Mouse (Mus musculus): ENCODE measurements around the gene Pou5f1. TPM values are rescaled to one million over a fixed set of nuclear protein-coding genes. Genes with fewer than 3 reads are reported as not detected.

Pou5f1 gene
- polyA plus RNA-seq, 1 experiment from 2014 or later: not detected

- Histone ChIP-seq H3K9ac (ENCODE audit: low read length) (no peak overlapping the region), H3K4me1 (replicated peaks; ENCODE audit: control insufficient read depth, insufficient read depth, low read length) (peaks cover 8% of the 10 kb centered on the region), H3K9me3 (ENCODE audit: control insufficient read depth, low read length) (no peaks in the 10 kb centered on the region; the same call in 1 of the 2 replicates), H3K36me3 (ENCODE audit: control insufficient read depth, insufficient read depth, low read length) (no peaks in the 10 kb centered on the region), H3K4me2 (ENCODE audit: low read depth, low read length) (no peak overlapping the region), H3K27ac (ENCODE audit: low read length) (no peak overlapping the region), H3K27me3 (ENCODE audit: control insufficient read depth, insufficient read depth, low read depth, low read length) (no peaks in the 10 kb centered on the region), H3K4me3 (ENCODE audit: low read length) (no peak overlapping the region)
- 78% methylated on average over 5 of the region's 5 CpGs for WGBS
- ATAC-seq (ENCODE audit: low read depth): no peak
Measured at GRCm38 (mm10) chr17:35554321-35554720, 48.5 kb downstream of the Pou5f1 start.

GRCm38 (mm10) chr17:35554761-35555397 is 49.1 kb downstream of the Pou5f1 start:
- ATAC-seq (ENCODE audit: low read depth): no peak
- H3K9me3 ChIP-seq (ENCODE audit: control insufficient read depth, low read length): no peaks in the 10 kb centered on the region; the same call in 1 of the 2 replicates
- no peak overlapping the region for H3K9ac ChIP-seq (ENCODE audit: low read length)
- WGBS: 90% methylated on average over 18 of the region's 18 CpGs
- no peaks in the 10 kb centered on the region for H3K36me3 ChIP-seq (ENCODE audit: control insufficient read depth, insufficient read depth, low read length)
- H3K27me3 ChIP-seq (ENCODE audit: control insufficient read depth, insufficient read depth, low read depth, low read length): no peaks in the 10 kb centered on the region
- no peak overlapping the region for H3K4me3 ChIP-seq (ENCODE audit: low read length)
- H3K4me1 ChIP-seq (replicated peaks; ENCODE audit: control insufficient read depth, insufficient read depth, low read length): peaks cover 3% of the 10 kb centered on the region
- H3K4me2 ChIP-seq (ENCODE audit: low read depth, low read length): no peak overlapping the region
- H3K27ac ChIP-seq (ENCODE audit: low read length): no peak overlapping the region

- H3K9me3 ChIP-seq (ENCODE audit: control insufficient read depth, low read length): no peaks in the 10 kb centered on the region; the same call in 1 of the 2 replicates
- WGBS: 81% methylated on average over 13 of the region's 13 CpGs
- H3K4me3 ChIP-seq (ENCODE audit: low read length): no peak overlapping the region
- H3K4me1 ChIP-seq (replicated peaks; ENCODE audit: control insufficient read depth, insufficient read depth, low read length): no peaks in the 10 kb centered on the region
- H3K27ac ChIP-seq (ENCODE audit: low read length): no peak overlapping the region
- H3K4me2 ChIP-seq (ENCODE audit: low read depth, low read length): no peak overlapping the region
- no peaks in the 10 kb centered on the region for H3K36me3 ChIP-seq (ENCODE audit: control insufficient read depth, insufficient read depth, low read length)
- H3K27me3 ChIP-seq (ENCODE audit: control insufficient read depth, insufficient read depth, low read depth, low read length): no peaks in the 10 kb centered on the region
- ATAC-seq (ENCODE audit: low read depth): no peak
- no peak overlapping the region for H3K9ac ChIP-seq (ENCODE audit: low read length)
Measured at GRCm38 (mm10) chr17:35556186-35556765, 50.5 kb downstream of the Pou5f1 start.

GRCm38 (mm10) chr17:35556812-35557211 is 51.0 kb downstream of the Pou5f1 start:
- Histone ChIP-seq H3K4me2 (ENCODE audit: low read depth, low read length) (no peak overlapping the region), H3K36me3 (ENCODE audit: control insufficient read depth, insufficient read depth, low read length) (no peaks in the 10 kb centered on the region), H3K9me3 (ENCODE audit: control insufficient read depth, low read length) (no peaks in the 10 kb centered on the region; the same call in 1 of the 2 replicates), H3K9ac (ENCODE audit: low read length) (no peak overlapping the region), H3K4me3 (ENCODE audit: low read length) (no peak overlapping the region), H3K27ac (ENCODE audit: low read length) (no peak overlapping the region), H3K4me1 (replicated peaks; ENCODE audit: control insufficient read depth, insufficient read depth, low read length) (no peaks in the 10 kb centered on the region), H3K27me3 (ENCODE audit: control insufficient read depth, insufficient read depth, low read depth, low read length) (no peaks in the 10 kb centered on the region)
- 21% methylated on average over 5 of the region's 5 CpGs for WGBS
- ATAC-seq (ENCODE audit: low read depth): peak; percentile 26; the same call in 1 of the 2 replicates

- WGBS: 52% methylated on average over 9 of the region's 9 CpGs
- H3K36me3 ChIP-seq (ENCODE audit: control insufficient read depth, insufficient read depth, low read length): no peaks in the 10 kb centered on the region
- no peak overlapping the region for H3K9ac ChIP-seq (ENCODE audit: low read length)
- no peak overlapping the region for H3K4me2 ChIP-seq (ENCODE audit: low read depth, low read length)
- no peaks in the 10 kb centered on the region; the same call in 1 of the 2 replicates for H3K9me3 ChIP-seq (ENCODE audit: control insufficient read depth, low read length)
- H3K4me1 ChIP-seq (replicated peaks; ENCODE audit: control insufficient read depth, insufficient read depth, low read length): no peaks in the 10 kb centered on the region
- 0 out of 2 replicates have a peak, but pooled peaks have one; percentile 11 for ATAC-seq (ENCODE audit: low read depth)
- H3K4me3 ChIP-seq (ENCODE audit: low read length): no peak overlapping the region
- H3K27me3 ChIP-seq (ENCODE audit: control insufficient read depth, insufficient read depth, low read depth, low read length): no peaks in the 10 kb centered on the region
- no peak overlapping the region for H3K27ac ChIP-seq (ENCODE audit: low read length)
Measured at GRCm38 (mm10) chr17:35557351-35557750, 51.5 kb downstream of the Pou5f1 start.

- no peak for ATAC-seq (ENCODE audit: low read depth)
- no peak overlapping the region for H3K9ac ChIP-seq (ENCODE audit: low read length)
- WGBS: 49% methylated on average over 8 of the region's 8 CpGs
Measured at GRCm38 (mm10) chr17:35558216-35558615, 52.4 kb downstream of the Pou5f1 start.

More at GRCm38 (mm10) chr17:35558216-35558615, 52.4 kb downstream of the Pou5f1 start:
- Histone ChIP-seq H3K4me3 (ENCODE audit: low read length) (no peak overlapping the region), H3K4me2 (ENCODE audit: low read depth, low read length) (no peak overlapping the region), H3K4me1 (replicated peaks; ENCODE audit: control insufficient read depth, insufficient read depth, low read length) (no peaks in the 10 kb centered on the region), H3K36me3 (ENCODE audit: control insufficient read depth, insufficient read depth, low read length) (no peaks in the 10 kb centered on the region), H3K9me3 (ENCODE audit: control insufficient read depth, low read length) (no peaks in the 10 kb centered on the region; the same call in 1 of the 2 replicates), H3K27me3 (ENCODE audit: control insufficient read depth, insufficient read depth, low read depth, low read length) (no peaks in the 10 kb centered on the region), H3K27ac (ENCODE audit: low read length) (no peak overlapping the region)

Other genes with a start within 250 kb of the Pou5f1 start
- 141 and 161 TPM in 2 replicates for gene H2-D1, start 243.3 kb upstream of the Pou5f1 start, polyA plus RNA-seq (2015; fragmentation: Nextera tagmentation; extraction: Ambion mirVana)
- 0.24 and 0.38 TPM in 2 replicates for gene H2-Q1, start 185.6 kb upstream of the Pou5f1 start, polyA plus RNA-seq (2015; fragmentation: Nextera tagmentation; extraction: Ambion mirVana)
- gene H2-Q2, start 163.8 kb upstream of the Pou5f1 start, polyA plus RNA-seq (2015; fragmentation: Nextera tagmentation; extraction: Ambion mirVana): 6.5 and 7.0 TPM in 2 replicates
- gene H2-Q4, start 126.4 kb upstream of the Pou5f1 start, polyA plus RNA-seq (2015; fragmentation: Nextera tagmentation; extraction: Ambion mirVana): 5.9 and 6.5 TPM in 2 replicates
- 0.48 and 1.5 TPM in 2 replicates for gene H2-Q6, start 81.2 kb upstream of the Pou5f1 start, polyA plus RNA-seq (2015; fragmentation: Nextera tagmentation; extraction: Ambion mirVana)
- 5.0 and 6.1 TPM in 2 replicates for gene H2-Q7, start 66.9 kb upstream of the Pou5f1 start, polyA plus RNA-seq (2015; fragmentation: Nextera tagmentation; extraction: Ambion mirVana)
- gene H2-Q10, start 35.9 kb upstream of the Pou5f1 start, polyA plus RNA-seq (2015; fragmentation: Nextera tagmentation; extraction: Ambion mirVana): 1.3 and 7.4 TPM in 2 replicates
- gene Tcf19, start 10.8 kb downstream of the Pou5f1 start, polyA plus RNA-seq (2015; fragmentation: Nextera tagmentation; extraction: Ambion mirVana): 91.9 and 96.7 TPM in 2 replicates
- 23.3 and 24.0 TPM in 2 replicates for gene Cchcr1, start 11.1 kb downstream of the Pou5f1 start, polyA plus RNA-seq (2015; fragmentation: Nextera tagmentation; extraction: Ambion mirVana)
- gene Psors1c2, start 27.2 kb downstream of the Pou5f1 start, polyA plus RNA-seq (2015; fragmentation: Nextera tagmentation; extraction: Ambion mirVana): 0.69 and 0.79 TPM in 2 replicates
- gene Cdsn, start 46.1 kb downstream of the Pou5f1 start, polyA plus RNA-seq (2015; fragmentation: Nextera tagmentation; extraction: Ambion mirVana): 0.05 and 0.13 TPM in 2 replicates
- 0.11 TPM in 1 of 2 replicates, not detected in the other for gene 2300002M23Rik, start 61.4 kb downstream of the Pou5f1 start, polyA plus RNA-seq (2015; fragmentation: Nextera tagmentation; extraction: Ambion mirVana)
- gene Sfta2, start 95.5 kb downstream of the Pou5f1 start, polyA plus RNA-seq (2015; fragmentation: Nextera tagmentation; extraction: Ambion mirVana): 193 and 232 TPM in 2 replicates
- gene Gm9573, start 120.6 kb downstream of the Pou5f1 start, polyA plus RNA-seq (2015; fragmentation: Nextera tagmentation; extraction: Ambion mirVana): 0.03 TPM in 1 of 2 replicates, not detected in the other
- 1.7 and 1.9 TPM in 2 replicates for gene Mucl3, start 137.7 kb downstream of the Pou5f1 start, polyA plus RNA-seq (2015; fragmentation: Nextera tagmentation; extraction: Ambion mirVana)
- gene Vars2, start 161.6 kb downstream of the Pou5f1 start, polyA plus RNA-seq (2015; fragmentation: Nextera tagmentation; extraction: Ambion mirVana): 22.8 and 25.4 TPM in 2 replicates
- 47.5 and 48.0 TPM in 2 replicates for gene Gtf2h4, start 167.7 kb downstream of the Pou5f1 start, polyA plus RNA-seq (2015; fragmentation: Nextera tagmentation; extraction: Ambion mirVana)
- gene Ddr1, start 198.6 kb downstream of the Pou5f1 start, polyA plus RNA-seq (2015; fragmentation: Nextera tagmentation; extraction: Ambion mirVana): 50.5 and 51.3 TPM in 2 replicates

All from lung, embryonic 16.5 days (tissue).